Mouse (Mus musculus): ENCODE data around the gene Men1.

GRCm38 (mm10) chr19:6315573-6315972, 19.2 kb upstream of the Men1 start:
- TF ChIP-seq CTCF (IDR thresholded peaks at IDR 0.05; ENCODE audit: borderline replicate concordance, control insufficient read depth, extremely low read depth, insufficient read depth, low read length, poor library complexity), result no peak
- TF ChIP-seq POLR2A (IDR thresholded peaks at IDR 0.05; ENCODE audit: control insufficient read depth, extremely low read depth, insufficient read depth, low read length, poor library complexity), result no peak

Measured in thymus, adult 2 months (tissue).